Mouse (Mus musculus) megakaryocyte-erythroid progenitor cell, adult 5 weeks (primary cell): Measurements from ENCODE around the gene Med25. TPM values are rescaled to one million over a fixed set of nuclear protein-coding genes. Genes with fewer than 3 reads are reported as not detected.

Experiments used
- polyA plus RNA-seq: library from polyadenylated mRNA; stranded (reverse); fragments of >175 nt; gene quantifications from 2 replicates; pipeline ENCODE4 v1.2.3, GENCODE M21; 2012

Med25 gene
- polyA plus RNA-seq, result 336 and 362 TPM in 2 replicates

GRCm38 (mm10) chr7:44892276-44892921 is at the start of gene Med25:
Gene Med25, minus strand, starts transcription at chr7:44892712.

GRCm38 (mm10) chr7:44929204-44930151 is 37.0 kb upstream of the Med25 start, which contains the start of gene Ap2a1:
Gene Ap2a1, minus strand, starts transcription at chr7:44929496.

GRCm38 (mm10) chr7:44895593-44896434 is 3.3 kb upstream of the Med25 start, which contains the start of gene Fuz:
Gene Fuz, plus strand, starts transcription at chr7:44896079.

GRCm38 (mm10) chr7:44869697-44870528 is 22.6 kb downstream of the Med25 start, which contains the start of gene Ptov1:
Gene Ptov1, minus strand, starts transcription at chr7:44869788.

GRCm38 (mm10) chr7:44857042-44857552 is 35.4 kb downstream of the Med25 start, which contains the start of gene Pnkp:
Gene Pnkp, plus strand, starts transcription at chr7:44857139.

GRCm38 (mm10) chr7:44848561-44849415 is 43.7 kb downstream of the Med25 start, which contains the start of the genes Akt1s1 and Tbc1d17:
Gene Akt1s1, plus strand, starts transcription at chr7:44848991.
Gene Tbc1d17, minus strand, starts transcription at chr7:44849079.

Other genes with a start within 250 kb of the Med25 start
- 0.20 and 0.25 TPM in 2 replicates for gene Myh14, start 221.9 kb downstream of the Med25 start, polyA plus RNA-seq
- not detected in 2 replicates for gene Izumo2, start 184.0 kb downstream of the Med25 start, polyA plus RNA-seq
- 93.7 and 100 TPM in 2 replicates for gene Vrk3, start 144.3 kb downstream of the Med25 start, polyA plus RNA-seq
- gene Zfp473, start 141.7 kb downstream of the Med25 start, polyA plus RNA-seq, result 0.17 and 0.26 TPM in 2 replicates
- gene Nup62, start 76.6 kb downstream of the Med25 start, polyA plus RNA-seq, result 117 and 122 TPM in 2 replicates
- 1.3 and 1.7 TPM in 2 replicates for gene Il4i1, start 76.3 kb downstream of the Med25 start, polyA plus RNA-seq
- gene Atf5, start 76.1 kb downstream of the Med25 start, polyA plus RNA-seq, result 52.4 and 55.2 TPM in 2 replicates
- 312 and 349 TPM in 2 replicates for gene Akt1s1, start 43.7 kb downstream of the Med25 start, polyA plus RNA-seq
- gene Tbc1d17, start 43.6 kb downstream of the Med25 start, polyA plus RNA-seq, result 64.8 and 67.6 TPM in 2 replicates
- 86.0 and 118 TPM in 2 replicates for gene Pnkp, start 35.6 kb downstream of the Med25 start, polyA plus RNA-seq
- gene Ptov1, start 22.9 kb downstream of the Med25 start, polyA plus RNA-seq, result 237 and 280 TPM in 2 replicates
- 67.0 and 68.3 TPM in 2 replicates for gene Fuz, start 3.4 kb upstream of the Med25 start, polyA plus RNA-seq
- 121 TPM in 2 replicates for gene Ap2a1, start 36.8 kb upstream of the Med25 start, polyA plus RNA-seq
- 0.04 and 0.15 TPM in 2 replicates for gene Tsks, start 50.5 kb upstream of the Med25 start, polyA plus RNA-seq
- gene Cpt1c, start 82.1 kb upstream of the Med25 start, polyA plus RNA-seq, result 1.3 and 2.1 TPM in 2 replicates
- gene Prmt1, start 93.9 kb upstream of the Med25 start, polyA plus RNA-seq, result 133 and 160 TPM in 2 replicates
- gene Irf3, start 104.9 kb upstream of the Med25 start, polyA plus RNA-seq, result 112 and 119 TPM in 2 replicates
- gene Bcl2l12, start 106.0 kb upstream of the Med25 start, polyA plus RNA-seq, result 131 and 163 TPM in 2 replicates
- 185 and 198 TPM in 2 replicates for gene Scaf1, start 123.7 kb upstream of the Med25 start, polyA plus RNA-seq
- gene Rras, start 125.2 kb upstream of the Med25 start, polyA plus RNA-seq, result 4.0 TPM in 2 replicates
- gene Prr12, start 160.2 kb upstream of the Med25 start, polyA plus RNA-seq, result 95.4 and 117 TPM in 2 replicates
- 144 and 165 TPM in 2 replicates for gene Nosip, start 169.7 kb upstream of the Med25 start, polyA plus RNA-seq
- gene Prrg2, start 170.0 kb upstream of the Med25 start, polyA plus RNA-seq, result 38.8 and 40.5 TPM in 2 replicates
- 36.5 and 65.0 TPM in 2 replicates for gene Rcn3, start 199.5 kb upstream of the Med25 start, polyA plus RNA-seq
- 7.5 and 10.0 TPM in 2 replicates for gene Fcgrt, start 211.1 kb upstream of the Med25 start, polyA plus RNA-seq
- gene Rps11, start 231.7 kb upstream of the Med25 start, polyA plus RNA-seq, result 210 and 224 TPM in 2 replicates
- gene Rpl13a, start 236.0 kb upstream of the Med25 start, polyA plus RNA-seq, result 4,327 and 5,290 TPM in 2 replicates
- gene Gm45713, start 243.5 kb upstream of the Med25 start, polyA plus RNA-seq, result 0.12 and 0.16 TPM in 2 replicates
- gene Flt3l, start 243.7 kb upstream of the Med25 start, polyA plus RNA-seq, result 15.4 and 21.4 TPM in 2 replicates